Mouse (Mus musculus) ES-E14 (cell line): ENCODE data around the gene Eif2ak2.

Experiments
- MAFK ChIP-seq: IDR thresholded peaks from 2 replicates; pipeline ENCODE4 v1.6.1; 2014; ENCODE audit warnings: mild to moderate bottlenecking, low read depth, low read length, inconsistent platforms; ENCODE audit not compliant: insufficient read depth
- ZC3H11A ChIP-seq: IDR thresholded peaks from 2 replicates; pipeline ENCODE4 v1.6.1; 2012; ENCODE audit warnings: low read depth, mild to moderate bottlenecking, inconsistent platforms, low read length, borderline replicate concordance

DNA sequence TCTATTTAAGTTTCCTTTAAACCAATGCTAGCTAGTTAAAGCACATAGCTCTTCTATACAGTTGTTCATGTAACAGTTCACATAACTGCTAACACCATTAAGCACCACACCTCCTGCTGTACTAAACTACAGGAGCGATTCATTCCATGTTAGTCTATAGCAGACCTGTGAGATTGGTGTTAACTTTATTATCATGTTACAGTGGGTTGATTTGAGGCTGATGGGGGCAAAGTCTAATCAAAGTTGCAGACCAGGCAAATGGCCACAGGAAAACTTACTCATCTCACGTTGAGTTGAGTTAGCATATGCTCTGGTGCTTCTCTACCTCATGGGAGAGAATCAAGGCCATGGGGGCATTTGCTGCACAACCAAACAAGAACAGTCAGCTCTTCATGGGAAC, 27.0 kb upstream of the Eif2ak2 start:
- no peak for TF ChIP-seq ZC3H11A
- TF ChIP-seq MAFK: no peak
